Mouse (Mus musculus) neural tube, embryonic 15.5 days (tissue): ENCODE data around the gene Camta1. TPM values are rescaled to one million over a fixed set of nuclear protein-coding genes. Genes with fewer than 3 reads are reported as not detected.

Source experiments
- ATAC-seq: fragments of 200-750 bp; cut with Nextera tagmentation; 2 replicates; pipeline ENCODE4 v1.8.0; 2017; ENCODE audit warnings: mild to moderate bottlenecking, moderate TSS enrichment, moderate library complexity; ENCODE audit not compliant: low FRiP score
- H3K27ac ChIP-seq: fragments of 300-500 bp; sonication (generic); replicated peaks from 2 replicates; pipeline ENCODE4 v1.5.1; 2015; ENCODE audit warnings: mild to moderate bottlenecking, inconsistent platforms
- H3K27me3 ChIP-seq: fragments of 300-500 bp; sonication (generic); replicated peaks from 2 replicates; pipeline ENCODE4 v1.6.1; 2015; ENCODE audit warnings: inconsistent platforms
- H3K36me3 ChIP-seq: fragments of 300-500 bp; sonication (generic); 2 replicates; pipeline ENCODE4 v1.6.1; 2015; ENCODE audit warnings: inconsistent platforms
- H3K4me1 ChIP-seq: fragments of 300-500 bp; sonication (generic); 2 replicates; pipeline ENCODE4 v1.6.1; 2015; ENCODE audit warnings: inconsistent platforms
- H3K4me2 ChIP-seq: fragments of 300-500 bp; sonication (generic); 2 replicates; pipeline ENCODE4 v1.6.1; 2015; ENCODE audit warnings: inconsistent platforms, mild to moderate bottlenecking, moderate library complexity
- H3K4me3 ChIP-seq: fragments of 300-500 bp; sonication (generic); replicated peaks from 2 replicates; pipeline ENCODE4 v1.5.1; 2015; ENCODE audit warnings: mild to moderate bottlenecking, inconsistent platforms
- H3K9ac ChIP-seq: fragments of 300-500 bp; sonication (generic); replicated peaks from 2 replicates; pipeline ENCODE4 v1.6.1; 2015; ENCODE audit warnings: mild to moderate bottlenecking, inconsistent platforms
- H3K9me3 ChIP-seq: fragments of 300-500 bp; sonication (generic); replicated peaks from 2 replicates; pipeline ENCODE4 v1.6.1; 2016; ENCODE audit warnings: inconsistent platforms
- WGBS: fragments of 180-500 bp; shearing (Covaris S2); methylation state at CpG from one replicate; pipeline ENCODE4 v1.1.7; 2015; ENCODE audit warnings: mixed read lengths; 5-methylcytosine and 5-hydroxymethylcytosine counted together
- polyA plus RNA-seq: library from polyadenylated mRNA; unstranded; fragments of >200 nt; fragmentation: Nextera tagmentation; extraction: Ambion mirVana; gene quantifications from 2 replicates; pipeline ENCODE4 v1.2.1, GENCODE M21; 2015

Gene Camta1
- polyA plus RNA-seq, 1 experiment from 2014 or later = 161 TPM

GRCm38 (mm10) chr4:151661486-151661885, 200.2 kb downstream of the Camta1 start:
- no peaks in the 10 kb centered on the region for H3K27me3 ChIP-seq
- peak overlapping the region; percentile 3; the same call in 1 of the 2 replicates for H3K27ac ChIP-seq
- H3K4me1 ChIP-seq = peaks cover 18% of the 10 kb centered on the region
- H3K4me2 ChIP-seq = no peak overlapping the region
- no peak overlapping the region for H3K9ac ChIP-seq
- no peak for ATAC-seq
- H3K9me3 ChIP-seq = no peaks in the 10 kb centered on the region
- 41% methylated on average over 9 of the region's 9 CpGs for WGBS
- H3K4me3 ChIP-seq = no peak overlapping the region
- H3K36me3 ChIP-seq = no peaks in the 10 kb centered on the region

GRCm38 (mm10) chr4:151656427-151656826, 205.2 kb downstream of the Camta1 start:
- Histone ChIP-seq H3K36me3 (no peaks in the 10 kb centered on the region), H3K27ac (peak overlapping the region; percentile 68), H3K9ac (no peak overlapping the region), H3K9me3 (no peaks in the 10 kb centered on the region), H3K4me2 (0 out of 2 replicates have a peak overlapping the region, but pooled peaks have one; percentile 4), H3K4me1 (peaks cover 35% of the 10 kb centered on the region), H3K4me3 (no peak overlapping the region), H3K27me3 (no peaks in the 10 kb centered on the region)
- no peak for ATAC-seq
- WGBS = 33% methylated on average over 10 of the region's 10 CpGs

GRCm38 (mm10) chr4:151655637-151656385, 205.9 kb downstream of the Camta1 start:
- no peaks in the 10 kb centered on the region for H3K27me3 ChIP-seq
- H3K4me2 ChIP-seq = peak overlapping the region; percentile 4; the same call in 1 of the 2 replicates
- H3K4me1 ChIP-seq = peaks cover 32% of the 10 kb centered on the region
- ATAC-seq = peak; percentile 51
- 14% methylated on average over 16 of the region's 16 CpGs for WGBS
- H3K36me3 ChIP-seq = no peaks in the 10 kb centered on the region
- no peak overlapping the region for H3K9ac ChIP-seq
- H3K27ac ChIP-seq = peak overlapping the region; percentile 68
- no peaks in the 10 kb centered on the region for H3K9me3 ChIP-seq
- no peak overlapping the region for H3K4me3 ChIP-seq

- H3K4me1 ChIP-seq = peaks cover 32% of the 10 kb centered on the region
- no peaks in the 10 kb centered on the region for H3K36me3 ChIP-seq
- peak; percentile 40; the same call in 1 of the 2 replicates for ATAC-seq
- H3K9me3 ChIP-seq = no peaks in the 10 kb centered on the region
- H3K9ac ChIP-seq = no peak overlapping the region
- no peak overlapping the region for H3K4me3 ChIP-seq
- no peak overlapping the region for H3K4me2 ChIP-seq
- H3K27me3 ChIP-seq = no peaks in the 10 kb centered on the region
- H3K27ac ChIP-seq = peak overlapping the region; percentile 68
- WGBS = 69% methylated on average over 4 of the region's 4 CpGs
Measured at GRCm38 (mm10) chr4:151655227-151655626, 206.4 kb downstream of the Camta1 start.

GRCm38 (mm10) chr4:151642418-151642817, 219.3 kb downstream of the Camta1 start:
- Histone ChIP-seq H3K4me3 (no peak overlapping the region), H3K27me3 (no peaks in the 10 kb centered on the region), H3K36me3 (no peaks in the 10 kb centered on the region), H3K9me3 (no peaks in the 10 kb centered on the region), H3K4me2 (no peak overlapping the region), H3K27ac (no peak overlapping the region), H3K9ac (no peak overlapping the region), H3K4me1 (peaks cover 37% of the 10 kb centered on the region)
- no peak for ATAC-seq
- WGBS = 91% methylated on average over 2 of the region's 2 CpGs

- 89% methylated on average over 8 of the region's 8 CpGs for WGBS
- H3K36me3 ChIP-seq = no peaks in the 10 kb centered on the region
- no peak overlapping the region for H3K9ac ChIP-seq
- peaks cover 41% of the 10 kb centered on the region for H3K4me1 ChIP-seq
- no peak overlapping the region for H3K4me3 ChIP-seq
- no peaks in the 10 kb centered on the region for H3K27me3 ChIP-seq
- H3K4me2 ChIP-seq = no peak overlapping the region
- no peaks in the 10 kb centered on the region for H3K9me3 ChIP-seq
- ATAC-seq = no peak
- H3K27ac ChIP-seq = no peak overlapping the region
Measured at GRCm38 (mm10) chr4:151640971-151641370, 220.7 kb downstream of the Camta1 start.

- Histone ChIP-seq H3K36me3 (no peaks in the 10 kb centered on the region), H3K27me3 (no peaks in the 10 kb centered on the region), H3K27ac (peak overlapping the region; percentile 62), H3K4me1 (peaks cover 56% of the 10 kb centered on the region), H3K9me3 (no peaks in the 10 kb centered on the region), H3K4me2 (no peak overlapping the region), H3K4me3 (no peak overlapping the region), H3K9ac (no peak overlapping the region)
- 22% methylated on average over 9 of the region's 9 CpGs for WGBS
- ATAC-seq = peak; percentile 29
Measured at GRCm38 (mm10) chr4:151638941-151639340, 222.7 kb downstream of the Camta1 start.

- Histone ChIP-seq H3K36me3 (no peaks in the 10 kb centered on the region), H3K4me3 (no peak overlapping the region), H3K27me3 (no peaks in the 10 kb centered on the region), H3K27ac (peak overlapping the region; percentile 60), H3K9ac (peak overlapping the region; percentile 26; the same call in 1 of the 2 replicates), H3K9me3 (no peaks in the 10 kb centered on the region), H3K4me1 (peaks cover 55% of the 10 kb centered on the region), H3K4me2 (no peak overlapping the region)
- WGBS = 62% methylated on average over 9 of the region's 9 CpGs
- ATAC-seq = no peak
Measured at GRCm38 (mm10) chr4:151637348-151637747, 224.3 kb downstream of the Camta1 start.

- Histone ChIP-seq H3K4me3 (no peak overlapping the region), H3K9ac (no peak overlapping the region), H3K36me3 (no peaks in the 10 kb centered on the region), H3K27ac (no peak overlapping the region), H3K27me3 (no peaks in the 10 kb centered on the region), H3K9me3 (no peaks in the 10 kb centered on the region), H3K4me1 (peaks cover 55% of the 10 kb centered on the region), H3K4me2 (no peak overlapping the region)
- 30% methylated on average over 6 of the region's 6 CpGs for whole genome bisulfite sequencing
- ATAC-seq = no peak
Measured at GRCm38 (mm10) chr4:151634771-151635170, 226.9 kb downstream of the Camta1 start.

- H3K36me3 ChIP-seq = no peaks in the 10 kb centered on the region
- WGBS = 89% methylated on average over 8 of the region's 8 CpGs
- no peaks in the 10 kb centered on the region for H3K9me3 ChIP-seq
- no peak for ATAC-seq
- H3K4me3 ChIP-seq = no peak overlapping the region
- H3K27ac ChIP-seq = no peak overlapping the region
- no peak overlapping the region for H3K9ac ChIP-seq
- H3K4me1 ChIP-seq = peaks cover 46% of the 10 kb centered on the region
- H3K4me2 ChIP-seq = no peak overlapping the region
- H3K27me3 ChIP-seq = no peaks in the 10 kb centered on the region
Measured at GRCm38 (mm10) chr4:151633795-151634194, 227.9 kb downstream of the Camta1 start.

GRCm38 (mm10) chr4:151632321-151632720, 229.4 kb downstream of the Camta1 start:
- Histone ChIP-seq H3K4me3 (no peak overlapping the region), H3K27me3 (no peaks in the 10 kb centered on the region), H3K9ac (no peak overlapping the region), H3K4me1 (peaks cover 35% of the 10 kb centered on the region), H3K27ac (no peak overlapping the region), H3K36me3 (no peaks in the 10 kb centered on the region), H3K4me2 (no peak overlapping the region), H3K9me3 (no peaks in the 10 kb centered on the region)
- no peak for ATAC-seq
- WGBS = 83% methylated on average over 6 of the region's 6 CpGs

- H3K4me2 ChIP-seq = no peak overlapping the region
- H3K36me3 ChIP-seq = no peaks in the 10 kb centered on the region
- H3K4me1 ChIP-seq = peaks cover 35% of the 10 kb centered on the region
- H3K4me3 ChIP-seq = no peak overlapping the region
- no peak for ATAC-seq
- 46% methylated on average over 10 of the region's 10 CpGs for WGBS
- no peak overlapping the region; the same call in 1 of the 2 replicates for H3K27ac ChIP-seq
- no peaks in the 10 kb centered on the region for H3K9me3 ChIP-seq
- H3K9ac ChIP-seq = no peak overlapping the region
- H3K27me3 ChIP-seq = no peaks in the 10 kb centered on the region
Measured at GRCm38 (mm10) chr4:151630664-151631063, 231.0 kb downstream of the Camta1 start.
